Mouse (Mus musculus) liver, embryonic 14.5 days (tissue): Measurements from ENCODE around the gene Insrr. TPM values are rescaled to one million over a fixed set of nuclear protein-coding genes. Genes with fewer than 3 reads are reported as not detected.
"Not testable (repeated sequence)": the region's sequence is repeated elsewhere in the genome, so short reads cannot be mapped to it uniquely, and the experiment has no call there.

Experiments
- ATAC-seq: fragments of 200-750 bp; cut with Nextera tagmentation; 2 replicates; pipeline ENCODE4 v1.8.0; 2017; ENCODE audit warnings: moderate number of reproducible peaks, mild to moderate bottlenecking, moderate library complexity; ENCODE audit not compliant: insufficient read depth
- DNase-seq, 3 experiments: peaks; one replicate each; pipeline ENCODE4 v3.0.0-alpha.2; 2012 to 2013; ENCODE audit warnings: low read depth in 3 of 3, low spot score in 3 of 3
- H3K27ac ChIP-seq: fragments of 300-500 bp; sonication (generic); 2 replicates; pipeline ENCODE4 v1.5.1; 2014; ENCODE audit warnings: moderate library complexity, mild to moderate bottlenecking, control low read depth, inconsistent platforms
- H3K27me3 ChIP-seq: fragments of 300-500 bp; sonication (generic); 2 replicates; pipeline ENCODE4 v1.6.1; 2014; ENCODE audit warnings: mild to moderate bottlenecking, low read length, moderate library complexity; ENCODE audit not compliant: control insufficient read depth, insufficient read depth
- H3K36me3 ChIP-seq: fragments of 300-500 bp; sonication (generic); replicated peaks from 2 replicates; pipeline ENCODE4 v1.6.1; 2014; ENCODE audit warnings: low read depth; ENCODE audit not compliant: control insufficient read depth, insufficient read depth
- H3K4me1 ChIP-seq, 2 experiments: fragments of 200-500 bp in 1 of 2; fragments of 300-500 bp in 1 of 2; sonication (generic) in 1 of 2; replicated peaks; 2 replicates each; pipeline ENCODE4 v1.6.1; 2012 to 2014; ENCODE audit warnings: antibody characterized with exemption in 1 of 2, inconsistent platforms in 1 of 2, low read length in 1 of 2; ENCODE audit not compliant: control insufficient read depth in 2 of 2, insufficient read depth in 2 of 2
- H3K4me2 ChIP-seq: fragments of 300-500 bp; sonication (generic); 2 replicates; pipeline ENCODE4 v1.6.1; 2014; ENCODE audit warnings: low read depth, mild to moderate bottlenecking, control low read depth, moderate library complexity
- H3K4me3 ChIP-seq, 2 experiments: fragments of 200-500 bp in 1 of 2; fragments of 300-500 bp in 1 of 2; sonication (generic) in 1 of 2; 2 replicates each; pipeline ENCODE4 v1.5.1; 2012 to 2014; ENCODE audit warnings: low read depth in 2 of 2, low read length in 2 of 2, mild to moderate bottlenecking in 2 of 2, control low read depth in 1 of 2, inconsistent platforms in 1 of 2, moderate library complexity in 1 of 2; ENCODE audit not compliant: insufficient read depth in 1 of 2
- H3K9ac ChIP-seq: fragments of 300-500 bp; sonication (generic); replicated peaks from 2 replicates; pipeline ENCODE4 v1.6.1; 2014; ENCODE audit warnings: mild to moderate bottlenecking, control low read depth, moderate library complexity
- H3K9me3 ChIP-seq: fragments of 300-500 bp; sonication (generic); 2 replicates; pipeline ENCODE4 v1.6.1; 2016; ENCODE audit warnings: low read length, mixed read lengths; ENCODE audit not compliant: control insufficient read depth
- CTCF ChIP-seq: IDR thresholded peaks from 2 replicates; pipeline ENCODE4 v1.5.1; 2016; ENCODE audit warnings: antibody characterized with exemption, low read depth, control low read depth
- EP300 ChIP-seq: IDR thresholded peaks from 2 replicates; pipeline ENCODE4 v1.6.1; 2016; ENCODE audit warnings: antibody characterized with exemption, low read depth
- WGBS: fragments of 180-500 bp; shearing (Covaris S2); extraction: QIAGEN DNeasy Blood & Tissue Kit; methylation state at CpG from one replicate; pipeline ENCODE4 v1.1.7; 2014; ENCODE audit not compliant: insufficient replicate concordance; 5-methylcytosine and 5-hydroxymethylcytosine counted together
- polyA plus RNA-seq, 2 experiments: library from polyadenylated mRNA; depleted of rRNA in 1 of 2; stranded (reverse) in 1 of 2; unstranded in 1 of 2; fragments of >200 nt; fragmentation: Nextera tagmentation in 1 of 2; extraction: Ambion mirVana in 1 of 2; gene quantifications; 2 replicates each; pipeline versions ENCODE4 v1.2.1 to v1.2.3; 2012 to 2014

The Insrr gene
- polyA plus RNA-seq, 2 experiments, result 0.02 TPM; not detected in 1

DNA sequence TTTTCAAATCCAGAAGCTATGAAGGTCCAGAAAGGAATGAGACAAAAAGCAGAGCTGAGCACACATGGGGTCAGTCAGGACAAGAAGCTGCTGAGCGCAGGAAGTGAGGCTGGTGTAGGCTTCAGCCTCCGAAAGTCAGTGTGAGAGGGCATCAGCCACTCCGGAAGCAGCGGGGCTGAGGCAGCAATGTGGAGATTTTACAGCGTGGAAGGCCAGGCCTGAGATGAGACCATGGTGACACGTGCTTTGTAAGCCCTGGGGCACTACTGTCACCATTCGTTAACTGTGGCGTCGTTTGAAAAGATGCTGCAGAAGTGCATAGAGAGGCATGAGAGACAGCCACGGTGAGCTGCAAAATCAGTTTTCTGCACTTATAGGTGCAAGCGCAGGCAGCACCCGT lies 21.5 kb downstream of the Insrr start:
- WGBS, result 58% methylated on average over 12 of the region's 12 CpGs
- DNase-seq, result no peak

DNA sequence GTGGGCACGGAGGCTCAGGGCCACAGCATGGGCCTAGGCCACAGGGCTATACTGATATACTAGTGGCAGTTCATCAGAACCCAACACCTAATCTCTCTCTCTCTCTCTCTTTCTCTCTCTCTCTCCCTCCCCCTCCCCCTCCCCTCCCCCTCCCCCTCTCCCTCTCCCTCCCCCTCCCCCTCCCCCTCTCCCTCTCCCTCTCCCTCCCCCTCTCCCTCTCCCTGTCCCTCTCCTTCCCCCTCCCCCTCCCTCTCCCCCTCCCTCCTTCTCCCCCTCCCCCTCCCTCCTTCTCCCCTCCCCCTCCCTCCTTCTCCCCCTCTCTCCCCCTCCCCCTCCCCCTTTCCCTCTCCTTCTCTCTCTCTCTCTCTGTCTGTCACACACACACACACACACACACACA lies 27.5 kb downstream of the Insrr start, which contains the start of gene Pear1:
Gene Pear1 (minus strand): TSS at position 101 of the 400 bp plus-strand sequence.
- not testable (repeated sequence) for H3K4me2 ChIP-seq, H3K9ac ChIP-seq, H3K4me3 ChIP-seq, H3K27ac ChIP-seq, DNase-seq, H3K9me3 ChIP-seq, H3K27me3 ChIP-seq, H3K4me1 ChIP-seq, ATAC-seq, H3K36me3 ChIP-seq
- 61% methylated on average over 1 of the region's 1 CpGs for WGBS

More for the DNA sequence above, 21.5 kb downstream of the Insrr start:
- TF ChIP-seq EP300 (no peak), CTCF (no peak)
- H3K27ac ChIP-seq, result no peak overlapping the region
- H3K36me3 ChIP-seq, result no peaks in the 10 kb centered on the region
- H3K4me3 ChIP-seq, result no peak overlapping the region
- no peaks in the 10 kb centered on the region for H3K4me1 ChIP-seq
- no peaks in the 10 kb centered on the region for H3K9me3 ChIP-seq
- no peak overlapping the region for H3K9ac ChIP-seq
- H3K27me3 ChIP-seq, result peaks cover 4% of the 10 kb centered on the region; the same call in 1 of the 2 replicates
- no peak overlapping the region for H3K4me2 ChIP-seq
- no peak for ATAC-seq

DNA sequence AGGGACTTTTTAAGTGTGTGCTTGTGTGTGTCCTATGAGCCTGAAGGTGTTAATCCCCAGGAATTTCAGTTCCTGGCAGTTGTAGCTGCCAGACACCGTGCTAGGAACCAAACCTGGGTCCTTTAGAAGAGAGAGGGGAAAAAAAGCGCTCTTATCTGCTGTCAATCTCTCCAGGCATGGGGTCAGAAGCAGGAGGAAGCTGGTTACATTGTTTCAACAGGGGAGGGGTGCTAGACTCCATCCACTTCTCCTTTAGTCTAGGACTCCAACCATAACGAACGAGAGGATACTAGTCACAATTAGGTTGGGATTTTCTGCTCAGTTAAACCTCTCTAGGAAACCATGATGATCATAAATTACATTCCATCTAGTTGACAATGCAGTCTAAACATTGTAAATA lies 31.7 kb downstream of the Insrr start:
- no peak for ATAC-seq
- Histone ChIP-seq H3K9ac (no peak overlapping the region), H3K27ac (no peak overlapping the region), H3K4me1 (no peaks in the 10 kb centered on the region; a peak in 1 of 4 replicates), H3K9me3 (no peaks in the 10 kb centered on the region), H3K4me3 (no peak overlapping the region), H3K27me3 (no peaks in the 10 kb centered on the region), H3K36me3 (no peaks in the 10 kb centered on the region), H3K4me2 (no peak overlapping the region)
- TF ChIP-seq CTCF, result no peak
- no peak for TF ChIP-seq EP300
- DNase-seq, result no peak
- 9% methylated on average over 4 of the region's 4 CpGs for WGBS

- Histone ChIP-seq H3K27me3 (no peaks in the 10 kb centered on the region), H3K4me3 (no peak overlapping the region), H3K9me3 (no peaks in the 10 kb centered on the region), H3K27ac (no peak overlapping the region), H3K4me2 (no peak overlapping the region), H3K36me3 (no peaks in the 10 kb centered on the region), H3K4me1 (no peaks in the 10 kb centered on the region; a peak in 1 of 4 replicates), H3K9ac (no peak overlapping the region)
- ATAC-seq, result no peak
- WGBS, result 42% methylated on average over 10 of the region's 10 CpGs
- DNase-seq, result no peak
- TF ChIP-seq CTCF (no peak), EP300 (no peak)
Observed at GRCm38 (mm10) chr3:87829025-87829424, 32.3 kb downstream of the Insrr start.

DNA sequence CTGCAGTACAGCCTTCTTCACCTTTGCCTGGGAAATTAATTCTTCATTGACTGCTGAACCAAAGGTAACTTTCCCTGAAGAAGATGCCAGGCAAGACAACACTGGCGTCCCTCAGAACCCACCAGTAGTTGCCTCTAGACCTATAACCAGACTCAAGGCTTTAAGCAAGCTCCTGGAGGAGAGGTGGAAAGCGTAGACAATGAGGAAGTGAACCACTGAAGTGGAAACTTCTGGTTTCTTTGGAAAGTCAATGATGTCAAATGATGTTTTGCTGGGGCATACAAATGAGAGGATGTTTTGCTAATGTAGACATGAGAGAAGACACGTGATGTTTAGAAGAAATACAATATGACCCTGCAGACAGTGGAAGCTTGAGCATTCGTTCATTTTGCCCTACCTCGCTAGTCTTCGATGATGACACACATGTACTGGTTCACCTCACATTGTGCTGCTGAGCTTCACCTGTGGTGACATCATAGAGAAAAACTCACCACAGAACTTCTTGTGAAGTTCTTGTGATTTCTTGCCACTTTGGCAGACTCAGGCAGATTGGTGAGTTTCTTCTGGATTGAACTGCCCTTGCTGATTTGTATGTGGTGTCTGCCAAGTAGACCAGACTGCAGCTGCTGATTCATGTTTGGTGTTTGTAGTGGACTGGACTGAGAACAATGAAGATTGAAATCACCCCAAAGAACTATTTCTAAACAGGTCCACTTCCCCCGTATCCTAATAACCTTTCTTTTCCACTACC lies 35.5 kb downstream of the Insrr start:
- ATAC-seq (no peak), DNase-seq (no peak)
- no peaks in the 10 kb centered on the region for H3K9me3 ChIP-seq
- TF ChIP-seq EP300, result no peak
- TF ChIP-seq CTCF, result no peak
- no peaks in the 10 kb centered on the region; a peak in 1 of 4 replicates for H3K4me1 ChIP-seq
- H3K27ac ChIP-seq, result no peak overlapping the region
- H3K4me2 ChIP-seq, result no peak overlapping the region
- WGBS, result 59% methylated on average over 7 of the region's 7 CpGs
- H3K36me3 ChIP-seq, result no peaks in the 10 kb centered on the region
- H3K27me3 ChIP-seq, result no peaks in the 10 kb centered on the region
- H3K9ac ChIP-seq, result no peak overlapping the region
- no peak overlapping the region for H3K4me3 ChIP-seq
